Mouse (Mus musculus) liver, embryonic 14.5 days (tissue): ENCODE data around the gene Dnajb14. TPM values are rescaled to one million over a fixed set of nuclear protein-coding genes. Genes with fewer than 3 reads are reported as not detected.

Experiments
- polyA plus RNA-seq, 2 experiments: library from polyadenylated mRNA; depleted of rRNA in 1 of 2; stranded (reverse) in 1 of 2; unstranded in 1 of 2; fragments of >200 nt; fragmentation: Nextera tagmentation in 1 of 2; extraction: Ambion mirVana in 1 of 2; gene quantifications; 2 replicates each; pipeline versions ENCODE4 v1.2.1 to v1.2.3; 2012 to 2014

Dnajb14 gene
- polyA plus RNA-seq, 2 experiments: 1.5 to 3.7 TPM

Other genes with a start within 250 kb of the Dnajb14 start
- 0.10 TPM in 2 replicates for gene Ddit4l, start 246.1 kb upstream of the Dnajb14 start, polyA plus RNA-seq (2012; rRNA removed)
- gene Ddit4l, start 246.1 kb upstream of the Dnajb14 start, polyA plus RNA-seq (2014; fragmentation: Nextera tagmentation; extraction: Ambion mirVana): 0.61 and 0.69 TPM in 2 replicates
- not detected in 2 replicates for gene Gm21962, start 196.2 kb upstream of the Dnajb14 start, polyA plus RNA-seq (2012; rRNA removed)
- gene Gm21962, start 196.2 kb upstream of the Dnajb14 start, polyA plus RNA-seq (2014; fragmentation: Nextera tagmentation; extraction: Ambion mirVana): not detected in 2 replicates
- 539 and 784 TPM in 2 replicates for gene H2afz, start 3.2 kb upstream of the Dnajb14 start, polyA plus RNA-seq (2012; rRNA removed)
- 1,242 and 1,265 TPM in 2 replicates for gene H2afz, start 3.2 kb upstream of the Dnajb14 start, polyA plus RNA-seq (2014; fragmentation: Nextera tagmentation; extraction: Ambion mirVana)
- 31.3 and 35.2 TPM in 2 replicates for gene Lamtor3, start 50.8 kb downstream of the Dnajb14 start, polyA plus RNA-seq (2012; rRNA removed)
- 54.3 and 60.1 TPM in 2 replicates for gene Lamtor3, start 50.8 kb downstream of the Dnajb14 start, polyA plus RNA-seq (2014; fragmentation: Nextera tagmentation; extraction: Ambion mirVana)
- gene Dapp1, start 113.9 kb downstream of the Dnajb14 start, polyA plus RNA-seq (2012; rRNA removed): 5.1 and 8.8 TPM in 2 replicates
- gene Dapp1, start 113.9 kb downstream of the Dnajb14 start, polyA plus RNA-seq (2014; fragmentation: Nextera tagmentation; extraction: Ambion mirVana): 10.6 and 11.5 TPM in 2 replicates
- gene 1110002E22Rik, start 197.4 kb downstream of the Dnajb14 start, polyA plus RNA-seq (2012; rRNA removed): 0.01 TPM in 2 replicates
- gene 1110002E22Rik, start 197.4 kb downstream of the Dnajb14 start, polyA plus RNA-seq (2014; fragmentation: Nextera tagmentation; extraction: Ambion mirVana): not detected in 2 replicates
- 0.02 TPM in 1 of 2 replicates, not detected in the other for gene Gm5105, start 199.7 kb downstream of the Dnajb14 start, polyA plus RNA-seq (2012; rRNA removed)
- gene Gm5105, start 199.7 kb downstream of the Dnajb14 start, polyA plus RNA-seq (2014; fragmentation: Nextera tagmentation; extraction: Ambion mirVana): not detected in 2 replicates